Mouse (Mus musculus) yolk sac, embryonic 10.5 days (tissue): ENCODE results near the gene Srp14.
A peak's percentile ranks its signal among the peaks of the same experiment; 100 is the strongest.

ENCODE experiments used
- DNase-seq: peaks from one replicate; pipeline ENCODE4 v3.0.0-alpha.2; 2017; ENCODE audit warnings: low spot score

The Srp14 gene

GRCm38 (mm10) chr2:118490241-118491091 lies 11.0 kb upstream of the Srp14 start:
- peak; percentile 85 for DNase-seq

GRCm38 (mm10) chr2:118487806-118488205 lies 8.3 kb upstream of the Srp14 start:
- no peak for DNase-seq

GRCm38 (mm10) chr2:118486933-118487332 lies 7.4 kb upstream of the Srp14 start:
- peak; percentile 73 for DNase-seq

GRCm38 (mm10) chr2:118485415-118485814 lies 5.9 kb upstream of the Srp14 start:
- no peak for DNase-seq

- DNase-seq: no peak
These were observed 4.9 kb upstream of the Srp14 start for GRCm38 (mm10) chr2:118484386-118484898.

- no peak for DNase-seq
These were observed 3.5 kb upstream of the Srp14 start for GRCm38 (mm10) chr2:118483032-118483431.

- DNase-seq: no peak
These were observed 1.4 kb upstream of the Srp14 start for GRCm38 (mm10) chr2:118480886-118481285.

GRCm38 (mm10) chr2:118478833-118479549 lies 520 bp downstream of the Srp14 start:
- no peak for DNase-seq

- DNase-seq: no peak
These were observed 11.2 kb downstream of the Srp14 start for GRCm38 (mm10) chr2:118468354-118468753.

GRCm38 (mm10) chr2:118466601-118467000 lies 12.9 kb downstream of the Srp14 start:
- DNase-seq: no peak

GRCm38 (mm10) chr2:118465894-118466293 lies 13.6 kb downstream of the Srp14 start:
- no peak for DNase-seq

GRCm38 (mm10) chr2:118464450-118464849 lies 15.1 kb downstream of the Srp14 start:
- DNase-seq: no peak

- no peak for DNase-seq
These were observed 16.0 kb downstream of the Srp14 start for GRCm38 (mm10) chr2:118463480-118463879.

GRCm38 (mm10) chr2:118461480-118462165 lies 17.9 kb downstream of the Srp14 start:
- DNase-seq: no peak

- DNase-seq: no peak
These were observed 21.8 kb downstream of the Srp14 start for GRCm38 (mm10) chr2:118457463-118458261.

GRCm38 (mm10) chr2:118457029-118457428 lies 22.5 kb downstream of the Srp14 start:
- DNase-seq: no peak

- DNase-seq: no peak
These were observed 28.5 kb downstream of the Srp14 start for GRCm38 (mm10) chr2:118451056-118451455.

- DNase-seq: no peak
These were observed 31.3 kb downstream of the Srp14 start for GRCm38 (mm10) chr2:118448181-118448580.

- DNase-seq: no peak
These were observed 33.5 kb downstream of the Srp14 start for GRCm38 (mm10) chr2:118445696-118446674.

- no peak for DNase-seq
These were observed 36.8 kb downstream of the Srp14 start for GRCm38 (mm10) chr2:118442723-118443122.
